ENCODE assay signal across 15 mouse cellular contexts in genomic region chr8:75135756-75136155, GRCm38 (mm10). TPM values are rescaled to one million over a fixed set of nuclear protein-coding genes. Genes with fewer than 3 reads are reported as not detected.
A peak's percentile ranks its signal among the peaks of the same experiment; 100 is the strongest.
DNase-seq lines count a peak whose midpoint lies in the region; ATAC-seq and TF ChIP-seq lines count a peak whose summit lies in the region.
"Had no signal": no experiment of that assay in that cellular context is flagged by ENCODE, and none has a peak within 500 bp of the region (broad histone marks: within the 10 kb centered on the region; RNA-seq: fewer than 3 reads in every experiment).

No protein-coding gene starts in this region.

- no peak overlapping the region for H3K4me3 ChIP-seq in hindbrain, embryonic 15.5 days
- no peak overlapping the region for H3K4me3 ChIP-seq in hindbrain, embryonic 11.5 days (ENCODE audit: low read depth, low read length)
- H3K4me3 ChIP-seq in midbrain, postnatal 0 days (ENCODE audit: low read depth, low read length) = no peak overlapping the region
- H3K4me3 ChIP-seq: embryonic facial prominence, embryonic 13.5 days; heart, embryonic 15.5 days had no signal

- 40% methylated on average over 1 of the region's 1 CpGs for WGBS in hindbrain, embryonic 15.5 days
- WGBS in hindbrain, embryonic 11.5 days = 67% methylated on average over 1 of the region's 1 CpGs
- WGBS in midbrain, postnatal 0 days = 31% methylated on average over 1 of the region's 1 CpGs

- H3K27ac ChIP-seq in hindbrain, embryonic 15.5 days (replicated peaks) = no peak overlapping the region
- H3K27ac ChIP-seq in hindbrain, embryonic 11.5 days (ENCODE audit: low read depth, low read length) = no peak overlapping the region
- H3K27ac ChIP-seq in midbrain, postnatal 0 days (ENCODE audit: low read depth, low read length) = no peak overlapping the region
- H3K27ac ChIP-seq: embryonic facial prominence, embryonic 13.5 days; kidney, postnatal 0 days; liver, embryonic 14.5 days had no signal

- H3K9ac ChIP-seq in hindbrain, embryonic 15.5 days = no peak overlapping the region
- H3K9ac ChIP-seq in hindbrain, embryonic 11.5 days (ENCODE audit: low read depth, low read length) = no peak overlapping the region
- no peak overlapping the region for H3K9ac ChIP-seq in midbrain, postnatal 0 days (replicated peaks; ENCODE audit: low read length, poor library complexity, severe bottlenecking)
- H3K9ac ChIP-seq: embryonic facial prominence, embryonic 13.5 days; heart, embryonic 15.5 days; liver, embryonic 14.5 days had no signal

- H3K4me2 ChIP-seq in hindbrain, embryonic 15.5 days = no peak overlapping the region
- H3K4me2 ChIP-seq in hindbrain, embryonic 11.5 days (replicated peaks; ENCODE audit: low read depth, low read length) = no peak overlapping the region
- no peak overlapping the region for H3K4me2 ChIP-seq in midbrain, postnatal 0 days (ENCODE audit: low read depth, low read length, poor library complexity, severe bottlenecking)
- H3K4me2 ChIP-seq: embryonic facial prominence, embryonic 13.5 days; heart, embryonic 15.5 days had no signal

- peaks cover 12% of the 10 kb centered on the region for H3K4me1 ChIP-seq in hindbrain, embryonic 15.5 days (replicated peaks)
- no peaks in the 10 kb centered on the region for H3K4me1 ChIP-seq in hindbrain, embryonic 11.5 days (replicated peaks; ENCODE audit: control insufficient read depth, insufficient read depth, low read length)
- 0 out of 2 replicates have a peak, but pooled peaks cover 3% of the 10 kb centered on the region for H3K4me1 ChIP-seq in midbrain, postnatal 0 days (ENCODE audit: insufficient read depth, low read length)
- H3K4me1 ChIP-seq: embryonic facial prominence, embryonic 13.5 days had no signal

- peak; percentile 10 for DNase-seq in adrenal gland, postnatal 10 days
- DNase-seq in adrenal gland, postnatal 36 days = no peak
- DNase-seq in hindbrain, embryonic 11.5 days (ENCODE audit: low spot score) = no peak
- DNase-seq in right cerebral cortex, adult 18-20 months = peak; percentile 49
- no peak for DNase-seq in right cerebral cortex, postnatal 36 days (ENCODE audit: low spot score in 2 of 2)
- peak; percentile 36 for DNase-seq in midbrain, postnatal 0 days (ENCODE audit: low spot score)
- DNase-seq in kidney, adult 18-20 months = no peak
- DNase-seq: gastrocnemius, postnatal 14 days; thymus, adult 18-20 months had no signal

- TF ChIP-seq CTCF in midbrain, postnatal 0 days (IDR thresholded peaks at IDR 0.05) = no peak

- no peaks in the 10 kb centered on the region for H3K27me3 ChIP-seq in hindbrain, embryonic 15.5 days
- no peaks in the 10 kb centered on the region for H3K27me3 ChIP-seq in hindbrain, embryonic 11.5 days (ENCODE audit: control insufficient read depth, insufficient read depth, low read length)
- H3K27me3 ChIP-seq in midbrain, postnatal 0 days (ENCODE audit: insufficient read depth, low read length) = no peaks in the 10 kb centered on the region
- H3K27me3 ChIP-seq: embryonic facial prominence, embryonic 13.5 days; heart, embryonic 15.5 days had no signal

- ATAC-seq in hindbrain, embryonic 15.5 days (ENCODE audit: low FRiP score, low read depth) = peak; percentile 51; the same call in 1 of the 2 replicates
- no peak for ATAC-seq in hindbrain, embryonic 11.5 days (ENCODE audit: low FRiP score)
- ATAC-seq in midbrain, postnatal 0 days (ENCODE audit: low FRiP score) = peak; percentile 41; the same call in 1 of the 2 replicates
- ATAC-seq: inflammation-experienced regulatory T-cells, adult 6 months had no signal

- no peaks in the 10 kb centered on the region for H3K9me3 ChIP-seq in hindbrain, embryonic 15.5 days
- H3K9me3 ChIP-seq in hindbrain, embryonic 11.5 days (ENCODE audit: control insufficient read depth, low read length) = no peaks in the 10 kb centered on the region
- no peaks in the 10 kb centered on the region for H3K9me3 ChIP-seq in midbrain, postnatal 0 days (ENCODE audit: low read length)
- H3K9me3 ChIP-seq: embryonic facial prominence, embryonic 13.5 days; heart, embryonic 15.5 days had no signal

- H3K36me3 ChIP-seq in hindbrain, embryonic 15.5 days = no peaks in the 10 kb centered on the region
- H3K36me3 ChIP-seq in hindbrain, embryonic 11.5 days (ENCODE audit: control insufficient read depth, insufficient read depth, low read length) = no peaks in the 10 kb centered on the region
- H3K36me3 ChIP-seq in midbrain, postnatal 0 days (ENCODE audit: insufficient read depth, low read length) = no peaks in the 10 kb centered on the region
- H3K36me3 ChIP-seq: embryonic facial prominence, embryonic 13.5 days; heart, embryonic 15.5 days had no signal

RNA-seq across cellular contexts. Expression of gene Mcm5, which starts 26.4 kb away (rescaled TPM):
- total RNA-seq in adrenal gland, postnatal 10 days (2021) = 10 to 100 TPM; 25.6 to 40.0 TPM
- 10 to 100 TPM; 12.7 to 14.2 TPM for total RNA-seq in adrenal gland, postnatal 36 days (2021)
- 41.0 and 42.9 TPM in 2 replicates for polyA plus RNA-seq in hindbrain, embryonic 15.5 days (2015; fragmentation: Nextera tagmentation; extraction: Ambion mirVana)
- 133 and 155 TPM in 2 replicates for polyA plus RNA-seq in hindbrain, embryonic 11.5 days (2014; fragmentation: Nextera tagmentation; extraction: Ambion mirVana)
- total RNA-seq in midbrain, postnatal 0 days (2014; rRNA removed) = 17.8 and 18.3 TPM in 2 replicates
- polyA plus RNA-seq in midbrain, postnatal 0 days (2015; fragmentation: Nextera tagmentation; extraction: Ambion mirVana) = 13.7 and 15.1 TPM in 2 replicates

RNA-seq across cellular contexts. Expression of gene Hmox1, which starts 42.3 kb away (rescaled TPM):
- total RNA-seq in adrenal gland, postnatal 10 days (2021) = 10 to 100 TPM; 27.3 to 35.5 TPM
- 100 to 1,000 TPM in 1 of 2 experiments, 10 to 100 TPM in 1; 32.3 to 196 TPM for total RNA-seq in adrenal gland, postnatal 36 days (2021)
- 14.0 and 15.1 TPM in 2 replicates for polyA plus RNA-seq in hindbrain, embryonic 15.5 days (2015; fragmentation: Nextera tagmentation; extraction: Ambion mirVana)
- 9.2 and 15.1 TPM in 2 replicates for polyA plus RNA-seq in hindbrain, embryonic 11.5 days (2014; fragmentation: Nextera tagmentation; extraction: Ambion mirVana)
- total RNA-seq in midbrain, postnatal 0 days (2014; rRNA removed) = 10.1 and 12.9 TPM in 2 replicates
- 13.2 and 15.1 TPM in 2 replicates for polyA plus RNA-seq in midbrain, postnatal 0 days (2015; fragmentation: Nextera tagmentation; extraction: Ambion mirVana)

Comparison
In these comparisons a context has a peak if more than half of its experiments do, and no peak if none do; other contexts are left out.
1. DNase-seq: peak in adrenal gland, postnatal 10 days (single experiment), right cerebral cortex, adult 18-20 months (single experiment) and midbrain, postnatal 0 days (single experiment); none in adrenal gland, postnatal 36 days (0 of 2), hindbrain, embryonic 11.5 days (single experiment), right cerebral cortex, postnatal 36 days (0 of 2) and kidney, adult 18-20 months (single experiment).